Mouse (Mus musculus) embryonic facial prominence, embryonic 10.5 days (tissue): Measurements from ENCODE around the gene Fam129a. TPM values are rescaled to one million over a fixed set of nuclear protein-coding genes. Genes with fewer than 3 reads are reported as not detected.

Source experiments
- DNase-seq: peaks from one replicate; pipeline ENCODE4 v3.0.0-alpha.2; 2017; ENCODE audit warnings: low spot score
- H3K27ac ChIP-seq: fragments of 300-500 bp; sonication (generic); replicated peaks from 2 replicates; pipeline ENCODE4 v1.5.1; 2016; ENCODE audit warnings: mild to moderate bottlenecking
- H3K27me3 ChIP-seq: fragments of 300-500 bp; sonication (generic); replicated peaks from 2 replicates; pipeline ENCODE4 v1.6.1; 2016; ENCODE audit warnings: low read depth, mild to moderate bottlenecking; ENCODE audit not compliant: poor library complexity, severe bottlenecking
- H3K36me3 ChIP-seq: fragments of 300-500 bp; sonication (generic); replicated peaks from 2 replicates; pipeline ENCODE4 v1.6.1; 2016; ENCODE audit warnings: mild to moderate bottlenecking, moderate library complexity
- H3K4me1 ChIP-seq: fragments of 300-500 bp; sonication (generic); 2 replicates; pipeline ENCODE4 v1.6.1; 2016
- H3K4me3 ChIP-seq: fragments of 300-500 bp; sonication (generic); 2 replicates; pipeline ENCODE4 v1.5.1; 2016; ENCODE audit warnings: mild to moderate bottlenecking, moderate library complexity
- H3K9me3 ChIP-seq: fragments of 300-500 bp; sonication (generic); 2 replicates; pipeline ENCODE4 v1.6.1; 2016; ENCODE audit warnings: mild to moderate bottlenecking
- WGBS: fragments of 180-500 bp; shearing (Covaris S2); methylation state at CpG from one replicate; pipeline ENCODE4 v1.1.7; 2016; 5-methylcytosine and 5-hydroxymethylcytosine counted together
- polyA plus RNA-seq: library from polyadenylated mRNA; unstranded; fragments of >200 nt; fragmentation: Nextera tagmentation; extraction: Ambion mirVana; gene quantifications from 2 replicates; pipeline ENCODE4 v1.2.1, GENCODE M21; 2016

The Fam129a gene
- 0.53 and 1.00 TPM in 2 replicates for polyA plus RNA-seq

GRCm38 (mm10) chr1:151570981-151571837 is at the start of gene Fam129a:
Fam129a (plus strand) TSS chr1:151571186.
- Histone ChIP-seq H3K4me3 (peak within 1 kb of the TSS; percentile 62), H3K4me1 (peaks cover 19% of the 10 kb centered on the region), H3K27me3 (peaks cover 48% of the 10 kb centered on the region), H3K36me3 (no peaks in the 10 kb centered on the region), H3K9me3 (no peaks in the 10 kb centered on the region), H3K27ac (peak within 1 kb of the TSS; percentile 75)
- DNase-seq: peak; percentile 58
- WGBS: 3% methylated on average over 46 of the region's 46 CpGs

GRCm38 (mm10) chr1:151526701-151527100 is 44.3 kb upstream of the Fam129a start:
- no peaks in the 10 kb centered on the region for H3K36me3 ChIP-seq
- peaks cover 2% of the 10 kb centered on the region; the same call in 1 of the 2 replicates for H3K9me3 ChIP-seq
- H3K27ac ChIP-seq: no peak overlapping the region
- WGBS: 77% methylated on average over 3 of the region's 3 CpGs
- no peaks in the 10 kb centered on the region for H3K27me3 ChIP-seq
- DNase-seq: no peak
- no peaks in the 10 kb centered on the region for H3K4me1 ChIP-seq
- H3K4me3 ChIP-seq: no peak overlapping the region

- Histone ChIP-seq H3K27ac (no peak overlapping the region), H3K4me3 (no peak overlapping the region), H3K36me3 (no peaks in the 10 kb centered on the region), H3K9me3 (no peaks in the 10 kb centered on the region), H3K4me1 (no peaks in the 10 kb centered on the region), H3K27me3 (no peaks in the 10 kb centered on the region)
- no peak for DNase-seq
- 71% methylated on average over 6 of the region's 6 CpGs for WGBS
Observed at GRCm38 (mm10) chr1:151543796-151544477, 27.0 kb upstream of the Fam129a start.

- no peaks in the 10 kb centered on the region for H3K36me3 ChIP-seq
- no peaks in the 10 kb centered on the region for H3K27me3 ChIP-seq
- no peak overlapping the region for H3K4me3 ChIP-seq
- no peaks in the 10 kb centered on the region for H3K4me1 ChIP-seq
- no peaks in the 10 kb centered on the region for H3K9me3 ChIP-seq
- WGBS: 90% methylated on average over 3 of the region's 3 CpGs
- no peak overlapping the region for H3K27ac ChIP-seq
- DNase-seq: no peak
Observed at GRCm38 (mm10) chr1:151544581-151544980, 26.4 kb upstream of the Fam129a start.

DNA sequence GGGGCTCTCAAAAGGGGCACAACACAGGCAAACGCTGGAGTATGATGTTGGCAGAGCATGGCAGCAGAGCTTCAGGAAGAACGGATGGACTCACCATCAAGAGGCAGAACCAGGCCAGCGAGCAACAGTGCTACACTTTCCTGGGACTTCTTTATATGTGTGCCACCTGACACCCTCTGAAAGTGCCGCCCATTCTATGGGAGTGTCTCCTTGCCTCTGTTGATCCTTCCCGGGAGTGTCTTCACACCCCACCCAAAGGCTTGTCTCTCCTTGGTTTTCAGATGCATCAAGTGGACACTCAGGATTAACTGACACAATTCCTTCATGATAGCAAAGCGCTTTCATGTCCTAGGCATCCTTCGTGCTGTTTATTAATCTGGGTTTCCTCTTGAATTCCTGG is 25.4 kb upstream of the Fam129a start:
- H3K27ac ChIP-seq: no peak overlapping the region
- WGBS: 82% methylated on average over 7 of the region's 7 CpGs
- no peaks in the 10 kb centered on the region for H3K27me3 ChIP-seq
- no peak for DNase-seq
- H3K9me3 ChIP-seq: no peaks in the 10 kb centered on the region
- no peak overlapping the region for H3K4me3 ChIP-seq
- 0 out of 2 replicates have a peak, but pooled peaks cover 4% of the 10 kb centered on the region for H3K4me1 ChIP-seq
- H3K36me3 ChIP-seq: no peaks in the 10 kb centered on the region

- WGBS: 79% methylated on average over 8 of the region's 8 CpGs
Observed at GRCm38 (mm10) chr1:151548896-151549610, 21.9 kb upstream of the Fam129a start.

DNA sequence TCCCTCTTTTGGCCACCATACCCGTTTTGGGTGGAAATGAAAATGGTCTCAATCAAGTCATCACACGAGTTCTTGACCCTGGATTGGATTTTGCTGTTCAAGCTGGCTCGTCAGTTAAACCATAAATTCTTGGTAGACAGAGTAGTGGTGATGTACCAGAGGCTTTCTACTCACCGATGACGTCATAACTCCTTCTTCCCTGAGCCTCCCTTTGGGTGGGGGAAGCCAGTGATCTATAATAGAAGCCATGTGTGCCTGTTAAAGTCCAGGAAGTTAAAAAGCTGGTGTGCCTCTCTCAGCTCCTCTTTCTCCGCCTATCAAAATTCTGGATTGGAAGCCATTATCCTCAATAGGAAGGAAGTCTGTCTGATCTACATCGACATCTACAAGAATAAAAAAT is 21.2 kb upstream of the Fam129a start:
- 70% methylated on average over 7 of the region's 7 CpGs for WGBS
- Histone ChIP-seq H3K4me1 (peaks cover 11% of the 10 kb centered on the region), H3K27me3 (no peaks in the 10 kb centered on the region), H3K27ac (no peak overlapping the region), H3K36me3 (no peaks in the 10 kb centered on the region), H3K4me3 (no peak overlapping the region), H3K9me3 (no peaks in the 10 kb centered on the region)
- DNase-seq: no peak

More at GRCm38 (mm10) chr1:151548896-151549610, 21.9 kb upstream of the Fam129a start:
- Histone ChIP-seq H3K36me3 (no peaks in the 10 kb centered on the region), H3K27ac (no peak overlapping the region), H3K9me3 (no peaks in the 10 kb centered on the region), H3K4me3 (no peak overlapping the region), H3K27me3 (no peaks in the 10 kb centered on the region), H3K4me1 (peaks cover 11% of the 10 kb centered on the region)
- no peak for DNase-seq

GRCm38 (mm10) chr1:151550587-151551479 is 20.2 kb upstream of the Fam129a start:
- Histone ChIP-seq H3K4me3 (no peak overlapping the region), H3K27ac (no peak overlapping the region), H3K27me3 (no peaks in the 10 kb centered on the region), H3K4me1 (peaks cover 11% of the 10 kb centered on the region), H3K36me3 (no peaks in the 10 kb centered on the region), H3K9me3 (no peaks in the 10 kb centered on the region)
- no peak for DNase-seq
- 50% methylated on average over 19 of the region's 19 CpGs for WGBS

DNA sequence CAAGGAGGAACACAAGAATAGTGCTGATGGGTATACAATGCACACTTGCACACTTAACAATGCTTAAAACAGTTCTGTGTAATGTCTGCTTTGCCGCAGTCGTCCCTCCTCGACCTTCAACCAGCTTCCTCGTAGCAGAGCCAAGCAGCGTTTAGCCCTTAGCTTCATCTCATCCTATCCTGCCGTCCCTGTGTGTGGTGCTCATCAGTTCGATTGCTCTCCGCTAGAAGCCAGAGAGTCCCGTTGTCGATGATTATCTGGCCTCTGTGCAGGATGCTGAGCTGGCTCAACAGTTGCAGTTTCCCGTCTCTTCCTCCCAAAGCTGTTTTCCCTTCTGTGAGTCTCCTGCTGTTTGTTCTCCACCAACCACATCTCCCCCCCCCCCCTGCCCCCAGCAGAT is 10.4 kb upstream of the Fam129a start:
- Histone ChIP-seq H3K4me1 (no peaks in the 10 kb centered on the region), H3K27ac (no peak overlapping the region), H3K36me3 (no peaks in the 10 kb centered on the region), H3K27me3 (no peaks in the 10 kb centered on the region), H3K9me3 (no peaks in the 10 kb centered on the region), H3K4me3 (no peak overlapping the region)
- 56% methylated on average over 11 of the region's 11 CpGs for WGBS
- no peak for DNase-seq

DNA sequence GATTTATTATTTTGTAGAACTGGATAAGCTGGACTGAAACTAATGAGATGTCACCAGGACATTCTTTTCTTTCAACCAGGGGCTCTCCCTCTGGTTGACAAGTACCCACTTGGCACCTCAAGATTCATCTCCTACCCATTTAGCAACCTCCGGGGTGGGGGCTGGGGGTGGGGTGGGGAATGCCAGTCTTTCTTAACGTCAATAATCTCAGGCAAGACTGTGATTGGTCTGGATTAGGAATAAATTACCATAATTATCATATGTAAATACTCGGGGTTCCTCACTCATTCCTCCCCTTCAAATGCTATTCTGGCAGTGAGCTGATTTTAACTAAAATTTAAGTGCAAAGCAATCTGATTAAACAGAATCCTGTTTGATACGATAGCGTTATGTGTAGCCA is 7.6 kb upstream of the Fam129a start:
- H3K4me3 ChIP-seq: no peak overlapping the region

DNA sequence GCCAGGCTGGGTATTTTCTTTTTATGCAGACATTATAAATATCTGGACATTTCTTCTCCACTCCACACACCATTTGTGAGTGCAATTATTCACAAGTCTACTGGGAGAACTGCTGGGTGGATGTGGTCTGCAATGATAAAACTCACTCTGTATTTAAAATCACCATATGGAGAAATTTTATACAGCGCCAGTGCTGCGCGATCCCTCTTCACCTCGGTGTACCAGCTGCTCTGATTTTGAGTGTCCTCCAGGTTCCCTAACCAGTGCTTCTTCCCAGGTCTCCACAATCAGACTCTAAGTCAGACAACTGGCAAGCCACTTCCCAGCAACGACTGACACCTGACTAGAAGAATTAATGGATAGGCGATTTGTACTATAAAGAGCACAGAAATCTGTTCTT is 7.1 kb upstream of the Fam129a start:
- 56% methylated on average over 6 of the region's 6 CpGs for WGBS
- H3K4me3 ChIP-seq: no peak overlapping the region
- H3K27me3 ChIP-seq: peaks cover 3% of the 10 kb centered on the region; the same call in 1 of the 2 replicates
- no peaks in the 10 kb centered on the region for H3K36me3 ChIP-seq
- no peak for DNase-seq
- H3K9me3 ChIP-seq: no peaks in the 10 kb centered on the region
- H3K27ac ChIP-seq: no peak overlapping the region
- H3K4me1 ChIP-seq: no peaks in the 10 kb centered on the region

More for the DNA sequence above, 7.6 kb upstream of the Fam129a start:
- Histone ChIP-seq H3K27ac (no peak overlapping the region), H3K9me3 (no peaks in the 10 kb centered on the region), H3K36me3 (no peaks in the 10 kb centered on the region), H3K4me1 (no peaks in the 10 kb centered on the region), H3K27me3 (no peaks in the 10 kb centered on the region)
- no peak for DNase-seq
- WGBS: 70% methylated on average over 5 of the region's 5 CpGs

DNA sequence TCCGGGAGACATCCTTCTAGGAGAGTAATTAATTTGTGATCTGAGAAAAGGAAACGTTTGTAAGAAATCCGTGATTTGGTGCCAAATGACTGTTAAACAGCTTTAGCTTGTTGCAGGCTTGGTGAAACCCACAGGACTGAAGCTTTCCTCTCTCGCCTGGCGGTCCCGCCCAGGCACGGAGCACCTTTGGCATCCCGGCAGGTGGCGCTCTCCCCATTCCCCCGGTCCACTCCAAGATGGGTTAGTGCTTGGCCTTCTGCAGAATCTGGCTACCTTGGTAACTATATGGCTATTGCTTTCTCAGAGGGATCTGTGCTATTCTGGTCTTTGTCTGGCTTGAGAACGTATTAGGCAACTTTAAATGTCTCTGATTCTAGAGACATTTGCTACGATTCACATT is 6.6 kb upstream of the Fam129a start:
- peaks cover 7% of the 10 kb centered on the region for H3K27me3 ChIP-seq
- no peak overlapping the region for H3K4me3 ChIP-seq
- DNase-seq: peak; percentile 85
- no peak overlapping the region for H3K27ac ChIP-seq
- no peaks in the 10 kb centered on the region for H3K36me3 ChIP-seq
- WGBS: 17% methylated on average over 12 of the region's 12 CpGs
- no peaks in the 10 kb centered on the region for H3K4me1 ChIP-seq
- H3K9me3 ChIP-seq: no peaks in the 10 kb centered on the region
